Mouse (Mus musculus): Measurements from ENCODE around the gene Btg2. TPM values are rescaled to one million over a fixed set of nuclear protein-coding genes. Genes with fewer than 3 reads are reported as not detected.

Btg2 gene
- polyA plus RNA-seq, 1 experiment from 2014 or later, result 38.6 TPM

DNA sequence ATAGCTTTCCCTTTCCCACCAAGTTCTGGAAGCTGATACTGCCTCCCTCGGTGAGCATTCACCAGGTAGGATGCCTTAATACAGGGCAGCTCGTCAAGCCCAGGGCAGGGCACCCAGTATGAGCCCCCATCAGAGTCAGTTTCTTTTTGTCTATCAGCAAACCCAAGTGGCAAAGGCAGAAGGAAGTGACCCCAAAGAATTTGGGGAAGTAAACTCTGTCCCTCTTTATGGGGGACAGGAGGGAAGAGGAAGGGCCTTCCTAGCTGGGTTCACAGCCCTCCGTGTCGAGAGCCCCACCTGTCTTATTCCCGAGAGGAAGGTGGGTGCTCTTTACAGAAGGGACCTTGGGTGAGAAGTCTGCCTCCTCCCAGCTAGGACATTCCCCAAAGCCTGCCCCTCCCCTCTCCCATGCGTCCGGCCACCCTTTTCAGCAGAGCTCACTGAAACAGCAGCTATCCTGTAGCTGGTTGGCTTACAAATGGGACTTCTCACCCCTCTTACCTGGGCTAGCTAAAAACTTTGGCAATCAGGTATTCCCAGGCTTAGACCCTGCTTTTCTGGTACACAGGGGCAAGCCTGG is 16.2 kb upstream of the Btg2 start:
- H3K36me3 ChIP-seq (ENCODE audit: control insufficient read depth, insufficient read depth, low read length), result no peaks in the 10 kb centered on the region
- H3K4me2 ChIP-seq, result no peak overlapping the region
- no peaks in the 10 kb centered on the region for H3K9me3 ChIP-seq (ENCODE audit: control insufficient read depth, low read length)
- no peak overlapping the region; the same call in 1 of the 2 replicates for H3K9ac ChIP-seq (ENCODE audit: low read depth, low read length)
- WGBS, result 40% methylated on average over 7 of the region's 7 CpGs
- no peak overlapping the region for H3K4me3 ChIP-seq (ENCODE audit: low read depth, low read length)
- no peak overlapping the region for H3K27ac ChIP-seq (ENCODE audit: low read depth, low read length)
- H3K4me1 ChIP-seq (replicated peaks; ENCODE audit: control insufficient read depth, insufficient read depth, low read length), result peaks cover 51% of the 10 kb centered on the region
- no peak for DNase-seq (ENCODE audit: low spot score)
- H3K27me3 ChIP-seq (replicated peaks; ENCODE audit: control insufficient read depth, insufficient read depth, low read length), result peaks cover 2% of the 10 kb centered on the region; the same call in 1 of the 2 replicates
- no peak for ATAC-seq (replicated peaks; ENCODE audit: low FRiP score)

DNA sequence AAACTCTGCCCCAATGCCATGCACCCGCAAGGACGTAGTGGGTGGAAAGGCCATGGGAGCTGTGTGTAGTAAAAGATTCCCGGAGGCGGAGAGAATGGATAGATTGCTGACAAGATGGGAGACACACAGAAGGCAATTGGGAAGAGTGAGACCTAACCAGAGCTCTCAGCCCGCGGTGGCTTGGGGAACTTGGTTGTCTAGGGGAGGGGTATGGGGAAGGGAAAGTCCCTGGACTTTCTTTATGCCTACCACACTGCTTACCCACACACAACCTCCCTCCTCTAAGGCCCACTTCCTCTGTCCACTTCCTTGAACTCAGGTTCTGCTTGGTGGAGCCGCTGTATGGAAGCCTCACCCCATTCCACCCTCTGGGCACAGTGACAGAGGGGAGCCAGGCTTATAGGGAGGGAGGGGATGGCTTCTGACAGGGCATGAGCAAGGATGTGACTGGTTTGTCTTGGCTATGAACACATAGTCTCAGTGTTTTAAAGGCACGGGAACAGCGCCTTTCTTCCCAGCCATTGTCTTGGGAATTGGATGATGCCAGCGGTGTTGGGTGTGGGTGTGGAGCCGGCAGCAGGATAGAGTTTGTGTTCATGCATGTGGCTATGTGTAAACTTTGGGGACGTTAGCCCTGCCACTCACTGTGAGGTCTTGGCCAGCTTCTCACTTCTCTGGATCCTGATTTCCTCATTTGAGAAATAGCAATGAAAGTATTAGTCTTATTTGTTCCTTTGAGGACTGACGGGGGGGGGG is 15.0 kb upstream of the Btg2 start:
- WGBS, result 59% methylated on average over 13 of the region's 13 CpGs
- Histone ChIP-seq H3K36me3 (ENCODE audit: control insufficient read depth, insufficient read depth, low read length) (no peaks in the 10 kb centered on the region), H3K4me3 (ENCODE audit: low read depth, low read length) (peak overlapping the region; percentile 53; the same call in 1 of the 2 replicates), H3K4me2 (peak overlapping the region; percentile 88), H3K9ac (ENCODE audit: low read depth, low read length) (peak overlapping the region; percentile 67), H3K4me1 (replicated peaks; ENCODE audit: control insufficient read depth, insufficient read depth, low read length) (peaks cover 46% of the 10 kb centered on the region), H3K27me3 (replicated peaks; ENCODE audit: control insufficient read depth, insufficient read depth, low read length) (peaks cover 2% of the 10 kb centered on the region; the same call in 1 of the 2 replicates), H3K27ac (ENCODE audit: low read depth, low read length) (peak overlapping the region; percentile 81; the same call in 1 of the 2 replicates), H3K9me3 (ENCODE audit: control insufficient read depth, low read length) (no peaks in the 10 kb centered on the region)
- no peak for DNase-seq (ENCODE audit: low spot score)
- ATAC-seq (replicated peaks; ENCODE audit: low FRiP score), result no peak

DNA sequence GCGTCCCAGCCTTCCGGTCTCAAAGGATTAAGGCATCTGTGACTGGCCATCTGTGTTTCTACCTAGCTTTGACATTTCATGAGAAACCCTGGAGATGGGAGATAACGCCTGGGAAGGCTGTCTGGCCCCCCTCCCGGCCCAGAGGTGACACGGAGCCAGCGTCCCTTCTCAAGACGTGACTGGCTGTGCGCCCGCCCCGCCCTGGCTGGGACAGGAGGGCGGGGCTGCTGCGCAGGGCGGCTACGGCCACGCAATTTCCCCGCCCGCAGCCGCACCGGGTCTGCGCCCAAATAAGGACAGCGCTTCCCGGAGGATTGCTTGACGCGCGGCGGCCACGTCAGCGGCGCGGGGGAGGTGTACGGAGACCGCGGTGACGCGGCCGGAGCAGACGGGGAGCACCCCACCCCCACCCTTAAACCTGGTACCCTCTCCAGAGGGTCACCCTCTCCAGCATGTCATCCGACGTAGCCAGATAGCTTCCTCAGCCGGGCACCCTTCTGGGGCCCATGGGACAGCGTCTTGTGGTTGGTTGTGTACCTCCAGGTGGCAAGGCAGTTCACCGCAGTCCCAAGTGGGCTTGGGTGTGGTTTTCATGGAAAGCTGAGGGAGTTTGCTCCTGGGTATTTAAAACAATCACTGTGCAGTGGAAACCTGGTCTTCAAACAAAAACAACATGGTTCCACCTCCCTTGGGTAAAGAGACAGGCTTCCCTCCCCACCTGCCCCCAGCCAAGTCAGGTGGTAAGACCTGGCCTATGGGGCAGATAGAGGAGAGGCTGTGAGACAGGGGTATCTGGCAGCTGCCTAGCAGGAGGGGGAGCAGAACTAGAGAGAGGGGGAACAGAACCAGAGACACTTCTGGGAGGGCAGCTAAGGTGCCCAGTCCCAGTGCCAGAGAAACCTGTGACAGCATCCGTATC is 14.2 kb upstream of the Btg2 start:
- Histone ChIP-seq H3K4me3 (ENCODE audit: low read depth, low read length) (peak overlapping the region; percentile 53), H3K9me3 (ENCODE audit: control insufficient read depth, low read length) (no peaks in the 10 kb centered on the region), H3K36me3 (ENCODE audit: control insufficient read depth, insufficient read depth, low read length) (no peaks in the 10 kb centered on the region), H3K9ac (ENCODE audit: low read depth, low read length) (peak overlapping the region; percentile 67), H3K27ac (ENCODE audit: low read depth, low read length) (peak overlapping the region; percentile 82), H3K4me1 (replicated peaks; ENCODE audit: control insufficient read depth, insufficient read depth, low read length) (peaks cover 40% of the 10 kb centered on the region), H3K4me2 (peak overlapping the region; percentile 88), H3K27me3 (replicated peaks; ENCODE audit: control insufficient read depth, insufficient read depth, low read length) (peaks cover 2% of the 10 kb centered on the region; the same call in 1 of the 2 replicates)
- peak; percentile 95 for ATAC-seq (replicated peaks; ENCODE audit: low FRiP score)
- WGBS, result 2% methylated on average over 42 of the region's 43 CpGs
- DNase-seq (ENCODE audit: low spot score), result peak; percentile 90

DNA sequence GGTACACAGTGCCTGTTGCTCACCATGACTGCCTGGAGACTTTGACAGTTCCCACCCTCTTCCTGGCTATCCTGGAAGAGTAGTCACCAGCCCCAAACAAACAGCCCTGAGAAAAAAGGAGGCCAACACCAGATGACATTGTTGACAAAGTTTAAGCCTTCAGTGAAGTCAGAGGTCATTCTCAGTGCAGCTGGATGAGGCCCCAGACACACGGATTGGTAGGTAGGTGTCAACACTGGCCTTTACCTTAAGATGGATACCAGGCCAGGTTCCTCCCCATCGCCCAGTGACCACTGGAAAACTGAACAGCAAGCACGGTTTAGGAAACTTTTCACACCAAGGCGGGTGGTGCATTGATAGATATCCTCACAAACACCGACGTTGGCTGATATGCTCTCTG is 13.4 kb upstream of the Btg2 start:
- 16% methylated on average over 6 of the region's 6 CpGs for WGBS
- peaks cover 44% of the 10 kb centered on the region for H3K4me1 ChIP-seq (replicated peaks; ENCODE audit: control insufficient read depth, insufficient read depth, low read length)
- H3K9me3 ChIP-seq (ENCODE audit: control insufficient read depth, low read length), result no peaks in the 10 kb centered on the region

DNA sequence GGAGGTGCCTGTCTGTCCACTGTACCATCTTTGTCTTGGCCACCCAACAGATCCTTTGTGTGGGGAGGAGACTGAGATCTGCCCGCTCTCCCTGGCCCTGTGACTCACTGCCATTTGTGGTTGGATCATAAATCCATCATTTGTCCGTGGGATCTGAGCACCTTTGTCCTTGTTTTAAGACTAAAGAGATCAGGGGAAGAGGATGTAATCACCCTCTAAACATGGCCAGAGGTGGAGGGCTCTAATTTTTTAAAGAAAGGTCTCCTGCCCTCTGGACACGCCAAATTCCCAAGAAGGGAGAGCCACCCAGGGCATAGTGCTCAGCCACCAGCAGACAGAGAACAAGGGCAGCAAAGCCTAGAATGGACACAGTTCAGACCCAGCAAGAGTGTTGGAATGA is 12.9 kb upstream of the Btg2 start:
- Histone ChIP-seq H3K36me3 (ENCODE audit: control insufficient read depth, insufficient read depth, low read length) (no peaks in the 10 kb centered on the region), H3K9me3 (ENCODE audit: control insufficient read depth, low read length) (no peaks in the 10 kb centered on the region), H3K9ac (ENCODE audit: low read depth, low read length) (peak overlapping the region; percentile 2), H3K4me3 (ENCODE audit: low read depth, low read length) (no peak overlapping the region), H3K27ac (ENCODE audit: low read depth, low read length) (peak overlapping the region; percentile 82), H3K4me2 (no peak overlapping the region), H3K27me3 (replicated peaks; ENCODE audit: control insufficient read depth, insufficient read depth, low read length) (peaks cover 2% of the 10 kb centered on the region; the same call in 1 of the 2 replicates), H3K4me1 (replicated peaks; ENCODE audit: control insufficient read depth, insufficient read depth, low read length) (peaks cover 46% of the 10 kb centered on the region)
- DNase-seq (ENCODE audit: low spot score) (no peak), ATAC-seq (replicated peaks; ENCODE audit: low FRiP score) (no peak)
- 77% methylated on average over 3 of the region's 3 CpGs for WGBS

More for the DNA sequence above, 13.4 kb upstream of the Btg2 start:
- ATAC-seq (replicated peaks; ENCODE audit: low FRiP score) (no peak), DNase-seq (ENCODE audit: low spot score) (no peak)
- Histone ChIP-seq H3K9ac (ENCODE audit: low read depth, low read length) (peak overlapping the region; percentile 2), H3K27me3 (replicated peaks; ENCODE audit: control insufficient read depth, insufficient read depth, low read length) (peaks cover 2% of the 10 kb centered on the region; the same call in 1 of the 2 replicates), H3K4me3 (ENCODE audit: low read depth, low read length) (peak overlapping the region; percentile 53), H3K4me2 (peak overlapping the region; percentile 88), H3K27ac (ENCODE audit: low read depth, low read length) (peak overlapping the region; percentile 82), H3K36me3 (ENCODE audit: control insufficient read depth, insufficient read depth, low read length) (no peaks in the 10 kb centered on the region)

DNA sequence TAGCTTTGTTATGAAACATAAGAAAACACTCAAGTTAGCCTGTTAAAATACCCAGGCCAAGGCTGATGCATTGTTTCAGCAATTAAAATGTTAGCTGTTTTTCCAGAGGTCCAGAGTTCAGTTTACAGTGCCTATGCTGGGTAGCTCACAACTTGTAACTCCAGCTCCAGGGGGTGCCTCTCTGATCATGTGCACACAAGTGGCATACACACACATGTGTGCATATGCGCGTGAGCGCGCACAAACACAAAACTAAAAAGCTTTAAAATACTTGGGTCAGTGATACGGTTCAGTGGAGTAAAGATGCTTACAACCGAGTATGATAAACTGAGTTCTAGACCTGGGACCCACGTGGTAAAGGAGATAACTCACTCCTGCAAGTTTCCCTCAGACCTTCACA is 10.2 kb upstream of the Btg2 start:
- DNase-seq (ENCODE audit: low spot score) (no peak), ATAC-seq (replicated peaks; ENCODE audit: low FRiP score) (no peak)
- Histone ChIP-seq H3K4me3 (ENCODE audit: low read depth, low read length) (no peak overlapping the region), H3K27ac (ENCODE audit: low read depth, low read length) (no peak overlapping the region), H3K9me3 (ENCODE audit: control insufficient read depth, low read length) (no peaks in the 10 kb centered on the region), H3K9ac (ENCODE audit: low read depth, low read length) (no peak overlapping the region), H3K36me3 (ENCODE audit: control insufficient read depth, insufficient read depth, low read length) (no peaks in the 10 kb centered on the region), H3K4me2 (no peak overlapping the region), H3K27me3 (replicated peaks; ENCODE audit: control insufficient read depth, insufficient read depth, low read length) (no peaks in the 10 kb centered on the region; the same call in 1 of the 2 replicates), H3K4me1 (replicated peaks; ENCODE audit: control insufficient read depth, insufficient read depth, low read length) (peaks cover 47% of the 10 kb centered on the region)
- 74% methylated on average over 7 of the region's 7 CpGs for WGBS

DNA sequence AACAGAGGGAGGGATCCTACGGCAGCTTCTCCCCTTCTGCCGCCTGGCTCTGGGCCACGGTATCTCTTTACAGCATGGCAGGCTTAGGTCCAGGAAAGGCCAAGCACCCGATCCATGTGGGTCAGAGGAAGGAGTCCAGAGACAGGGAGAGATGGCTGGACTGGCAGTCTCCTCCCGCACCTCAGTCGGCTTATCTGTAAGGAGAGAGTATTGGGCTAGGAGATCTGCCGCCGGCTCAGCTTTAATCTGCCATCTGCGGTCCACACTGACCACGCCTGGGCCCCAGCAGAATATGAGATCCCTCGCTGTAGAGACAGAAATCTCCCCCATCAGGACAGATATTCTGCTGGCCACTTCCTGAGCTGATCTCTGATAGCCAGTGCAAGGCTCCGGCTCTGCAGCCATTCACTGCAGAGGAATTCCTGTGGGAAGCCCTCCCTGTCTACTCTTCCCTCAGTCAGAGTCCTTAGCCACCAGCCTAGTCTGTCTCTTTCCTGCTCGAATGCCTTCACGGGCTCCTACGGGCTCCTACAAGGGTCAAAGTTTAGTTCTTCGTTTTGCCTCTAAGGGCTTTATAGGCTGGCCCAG is 8.0 kb upstream of the Btg2 start:
- peak overlapping the region; percentile 56 for H3K9ac ChIP-seq (ENCODE audit: low read depth, low read length)
- 19% methylated on average over 16 of the region's 16 CpGs for WGBS

DNA sequence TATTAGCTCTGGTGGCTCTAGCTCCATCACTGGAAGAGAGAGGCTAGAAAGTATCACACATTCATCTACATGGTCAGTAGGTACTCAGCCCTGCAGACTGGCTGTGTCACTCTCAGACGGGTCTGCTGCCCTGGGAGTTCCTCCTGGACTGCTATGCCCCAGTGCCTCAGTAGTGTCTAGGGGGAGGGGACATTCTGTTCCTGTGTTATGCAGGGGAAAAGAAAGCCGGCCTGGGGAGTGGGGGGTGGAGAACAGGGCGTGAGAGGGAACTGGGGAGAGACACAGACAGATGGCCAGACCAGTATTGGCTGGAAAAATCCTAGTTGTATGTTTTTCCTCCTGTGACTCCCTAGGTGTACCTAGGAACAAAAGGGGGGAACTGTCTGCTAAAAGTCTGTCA is 7.1 kb upstream of the Btg2 start:
- H3K4me3 ChIP-seq (ENCODE audit: low read depth, low read length), result no peak overlapping the region
- no peaks in the 10 kb centered on the region for H3K27me3 ChIP-seq (replicated peaks; ENCODE audit: control insufficient read depth, insufficient read depth, low read length)
- H3K4me1 ChIP-seq (replicated peaks; ENCODE audit: control insufficient read depth, insufficient read depth, low read length), result peaks cover 41% of the 10 kb centered on the region
- no peaks in the 10 kb centered on the region for H3K9me3 ChIP-seq (ENCODE audit: control insufficient read depth, low read length)
- WGBS, result 43% methylated on average over 3 of the region's 3 CpGs
- H3K4me2 ChIP-seq, result no peak overlapping the region
- no peak for ATAC-seq (replicated peaks; ENCODE audit: low FRiP score)
- no peak for DNase-seq (ENCODE audit: low spot score)
- H3K27ac ChIP-seq (ENCODE audit: low read depth, low read length), result no peak overlapping the region
- H3K36me3 ChIP-seq (ENCODE audit: control insufficient read depth, insufficient read depth, low read length), result no peaks in the 10 kb centered on the region
- peak overlapping the region; percentile 39; the same call in 1 of the 2 replicates for H3K9ac ChIP-seq (ENCODE audit: low read depth, low read length)

More for the DNA sequence above, 8.0 kb upstream of the Btg2 start:
- Histone ChIP-seq H3K27ac (ENCODE audit: low read depth, low read length) (peak overlapping the region; percentile 54), H3K4me2 (peak overlapping the region; percentile 65), H3K36me3 (ENCODE audit: control insufficient read depth, insufficient read depth, low read length) (no peaks in the 10 kb centered on the region), H3K4me1 (replicated peaks; ENCODE audit: control insufficient read depth, insufficient read depth, low read length) (peaks cover 46% of the 10 kb centered on the region), H3K4me3 (ENCODE audit: low read depth, low read length) (peak overlapping the region; percentile 31), H3K9me3 (ENCODE audit: control insufficient read depth, low read length) (no peaks in the 10 kb centered on the region), H3K27me3 (replicated peaks; ENCODE audit: control insufficient read depth, insufficient read depth, low read length) (no peaks in the 10 kb centered on the region)
- ATAC-seq (replicated peaks; ENCODE audit: low FRiP score) (peak; percentile 61), DNase-seq (ENCODE audit: low spot score) (peak; percentile 54)

Measured in liver, embryonic 11.5 days (tissue).